Mouse (Mus musculus): ENCODE measurements around the gene Coq6. TPM values are rescaled to one million over a fixed set of nuclear protein-coding genes. Genes with fewer than 3 reads are reported as not detected.

Gene Coq6
- total RNA-seq, 2 experiments from 2014 or later = 110 to 112 TPM

- DNase-seq = no peak
These were observed 32.4 kb downstream of the Coq6 start for GRCm38 (mm10) chr12:84393847-84394246.

- no peak for DNase-seq
These were observed 35.7 kb downstream of the Coq6 start for GRCm38 (mm10) chr12:84396947-84397679.

DNA sequence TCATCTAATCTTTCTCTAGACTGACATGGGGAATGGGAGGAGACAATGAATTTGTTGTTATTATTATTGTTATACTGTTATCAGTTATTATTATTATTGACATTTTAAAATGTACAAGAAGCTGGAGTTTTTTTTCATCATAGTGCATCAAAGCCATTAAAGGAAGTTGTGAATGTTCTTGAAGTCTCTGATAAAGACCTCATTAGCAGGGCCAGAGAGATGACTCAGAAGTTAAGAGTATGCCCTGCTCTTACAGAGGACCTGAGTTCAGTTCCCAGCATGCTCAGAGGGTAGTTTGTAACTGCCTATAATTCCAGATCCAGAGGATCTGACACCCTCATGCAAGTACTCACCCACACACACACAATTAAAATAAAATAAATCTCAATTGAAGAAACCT is 36.2 kb downstream of the Coq6 start:
- no peak for DNase-seq

- no peak for DNase-seq
These were observed 37.2 kb downstream of the Coq6 start for GRCm38 (mm10) chr12:84398629-84399028.

GRCm38 (mm10) chr12:84399135-84399534 is 37.7 kb downstream of the Coq6 start:
- DNase-seq = no peak

- DNase-seq = no peak
These were observed 38.2 kb downstream of the Coq6 start for GRCm38 (mm10) chr12:84399663-84400062.

DNA sequence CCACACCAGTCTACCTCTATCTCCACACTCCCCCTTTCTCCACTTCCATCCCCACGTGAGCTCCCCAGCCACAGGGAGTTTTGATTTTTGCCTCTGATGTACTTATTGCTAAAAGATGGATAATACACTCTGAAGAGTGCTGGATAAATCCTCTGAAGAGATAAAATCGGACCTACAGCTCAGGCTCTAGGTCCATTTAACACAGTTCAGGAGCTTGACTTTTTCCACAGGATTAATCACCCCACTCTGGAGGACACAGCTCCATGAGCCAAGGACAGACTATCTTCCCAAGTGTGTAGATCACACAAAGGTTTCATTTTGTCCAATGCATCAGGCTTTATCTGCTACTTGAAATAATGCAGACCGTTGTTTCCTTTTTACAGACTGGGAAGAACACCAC is 38.6 kb downstream of the Coq6 start:
- no peak for DNase-seq

GRCm38 (mm10) chr12:84400653-84401052 is 39.2 kb downstream of the Coq6 start:
- DNase-seq = no peak

DNA sequence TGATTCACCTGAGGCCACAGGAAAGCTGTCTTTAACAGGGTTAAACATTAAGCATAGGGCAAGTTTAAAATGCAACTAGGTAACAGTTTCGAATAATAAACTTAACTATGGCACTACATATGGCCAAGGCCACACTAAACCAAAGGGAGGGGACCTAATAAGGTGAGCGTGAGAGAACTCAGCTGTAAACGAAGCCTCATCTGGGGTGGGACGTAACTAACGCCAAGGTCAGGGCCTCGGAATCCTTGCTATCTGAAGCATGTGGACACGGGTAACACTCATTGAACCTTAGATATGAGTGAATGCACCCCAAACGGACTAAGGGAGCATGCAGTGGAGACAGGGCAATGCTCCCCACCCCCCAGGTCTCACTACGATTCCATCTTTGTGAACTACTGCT is 41.5 kb downstream of the Coq6 start:
- DNase-seq = no peak

- no peak for DNase-seq
These were observed 43.1 kb downstream of the Coq6 start for GRCm38 (mm10) chr12:84404541-84404940.

DNA sequence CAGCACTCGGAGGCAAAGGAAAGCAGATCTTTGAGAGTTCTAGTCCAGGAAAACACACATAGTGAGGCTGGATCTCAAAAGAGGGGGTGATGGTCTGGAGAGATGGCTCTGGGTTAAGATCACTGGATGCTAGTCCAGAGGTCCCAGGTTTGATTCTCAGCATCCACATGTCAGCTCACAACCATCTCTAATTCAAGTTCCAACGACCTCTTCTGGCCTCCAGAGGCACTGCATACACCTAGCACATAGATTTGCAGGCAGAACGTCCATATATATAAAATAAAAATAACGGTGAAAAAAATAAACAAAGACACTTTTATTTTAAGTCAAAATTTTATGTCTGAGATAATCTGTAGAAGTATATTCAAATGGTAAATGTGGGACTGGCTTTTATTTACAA is 45.8 kb downstream of the Coq6 start:
- DNase-seq = no peak

DNA sequence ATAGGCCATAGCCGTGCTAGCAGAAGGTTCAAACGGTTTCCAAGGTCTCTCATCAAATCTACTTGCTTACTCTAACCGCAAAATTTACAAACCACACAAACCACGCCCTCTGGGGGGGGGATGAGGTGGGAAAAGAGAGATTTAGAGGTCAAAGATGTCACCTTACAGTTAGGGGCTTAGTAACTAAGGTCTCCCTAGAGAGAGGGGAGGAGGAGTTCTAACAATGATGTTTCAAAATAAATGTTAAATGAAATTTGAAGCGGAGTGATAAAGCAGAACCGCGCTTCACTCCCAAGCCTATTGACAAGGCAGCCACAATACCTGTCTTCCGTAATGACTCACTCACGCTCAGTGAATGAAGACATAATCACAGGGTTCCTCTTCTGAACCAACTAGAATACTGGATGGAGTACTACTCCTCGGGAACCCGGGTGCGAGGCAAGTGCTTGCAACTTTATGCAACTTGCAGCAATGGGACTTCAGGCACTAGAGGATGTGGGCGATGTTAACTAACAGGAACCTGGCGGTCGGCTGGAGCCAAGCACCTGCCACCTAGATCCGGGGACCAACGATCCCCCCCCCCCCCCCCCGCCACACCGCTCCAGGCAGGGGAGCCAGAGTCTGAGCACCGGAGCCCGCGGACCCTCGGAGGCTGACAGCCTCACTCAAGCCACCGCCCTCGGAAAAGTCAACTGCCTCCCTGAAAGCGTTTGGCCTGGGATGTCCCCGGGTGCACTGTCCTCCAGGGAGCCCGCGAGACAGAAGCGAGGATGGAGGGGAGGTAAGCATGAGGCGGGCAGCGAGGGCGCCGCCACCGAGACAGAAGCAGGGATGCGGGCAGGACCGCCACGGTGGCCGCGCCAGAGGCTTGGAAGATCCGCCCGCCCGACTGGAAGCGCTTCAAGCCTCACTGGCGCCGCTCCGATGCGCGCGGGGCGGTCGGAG is 46.7 kb downstream of the Coq6 start:
- DNase-seq = peak in 1 of 2 experiments; percentile 22

DNA sequence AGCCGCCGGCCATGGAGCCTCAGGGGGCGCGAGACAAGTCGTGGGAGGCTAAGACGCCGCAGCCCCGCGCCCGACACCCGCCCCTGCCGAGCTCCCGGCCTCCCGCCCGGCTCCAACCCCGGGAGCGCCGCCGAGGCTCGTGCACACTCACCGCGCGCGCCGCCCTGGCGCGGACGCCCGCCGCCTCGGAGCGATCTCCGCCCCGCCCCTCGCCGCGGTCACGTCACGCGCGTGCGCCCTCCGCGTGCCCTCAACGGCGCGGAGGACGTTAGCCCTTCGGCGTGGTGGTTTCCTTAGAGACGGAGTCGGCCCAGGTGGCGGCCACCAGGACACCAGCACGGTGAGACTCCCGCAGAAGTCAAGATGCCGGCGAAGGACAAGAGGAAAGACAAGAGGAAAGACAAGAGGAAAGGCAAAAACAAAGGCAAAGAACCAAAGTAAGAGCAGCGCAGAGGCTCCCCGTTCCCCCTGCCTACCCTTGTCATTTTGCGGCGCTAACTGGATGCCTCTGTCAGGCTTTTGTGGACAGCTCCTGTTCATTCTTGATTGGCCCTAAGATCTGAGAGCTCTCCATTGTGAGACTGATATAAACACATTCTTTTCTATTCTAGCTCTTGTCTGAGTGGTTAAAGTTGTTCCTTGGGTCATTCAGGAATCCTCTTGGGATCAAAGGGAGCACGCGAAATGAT is 47.5 kb downstream of the Coq6 start, which contains the start of the genes Entpd5 and Bbof1:
Gene Entpd5, minus strand, starts transcription at position 211 of the 689 bp plus-strand sequence.
Gene Bbof1, plus strand, starts transcription at position 253 of the 689 bp plus-strand sequence.
- DNase-seq = peak; percentile 93 to 94

DNA sequence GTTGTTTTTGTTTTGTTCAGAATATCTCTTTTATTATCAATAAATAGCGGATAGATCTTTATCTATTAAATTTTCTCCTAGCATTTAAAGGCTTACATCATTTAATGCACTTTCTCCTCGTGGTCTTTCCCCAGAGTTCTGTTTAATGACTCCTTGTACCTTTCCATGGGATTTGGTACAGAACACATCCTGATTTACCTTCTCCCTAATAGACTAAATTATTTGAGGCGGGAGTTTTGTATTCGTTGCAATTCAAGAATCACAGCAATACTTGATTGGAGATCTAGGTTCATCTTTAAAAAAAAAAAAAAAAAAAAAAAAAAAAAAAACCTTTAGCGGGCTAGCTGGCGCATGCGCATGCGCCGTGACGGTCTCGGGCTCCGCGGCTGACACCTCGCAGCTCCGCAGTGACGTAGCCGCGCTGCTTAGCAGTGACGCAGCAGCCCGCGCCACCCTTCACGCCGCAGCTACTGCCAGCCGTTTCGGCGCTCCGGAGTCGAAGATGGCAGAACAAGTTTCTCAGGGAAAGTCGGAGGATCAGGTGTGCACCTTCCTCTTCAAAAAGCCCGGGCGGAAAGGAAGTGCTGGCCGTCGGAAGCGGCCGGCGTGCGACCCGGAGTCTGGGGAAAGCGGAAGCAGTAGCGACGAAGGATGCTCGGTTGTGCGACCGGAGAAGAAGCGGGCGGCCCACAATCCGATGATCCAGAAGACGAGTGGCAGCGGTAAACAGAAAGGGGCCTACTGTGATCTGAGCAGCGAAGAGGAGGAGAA is 55.6 kb downstream of the Coq6 start, which contains the start of gene Rnf113a2:
Gene Rnf113a2, plus strand, starts transcription at position 363 of the 771 bp plus-strand sequence.
- DNase-seq = peak; percentile 85 to 87

DNA sequence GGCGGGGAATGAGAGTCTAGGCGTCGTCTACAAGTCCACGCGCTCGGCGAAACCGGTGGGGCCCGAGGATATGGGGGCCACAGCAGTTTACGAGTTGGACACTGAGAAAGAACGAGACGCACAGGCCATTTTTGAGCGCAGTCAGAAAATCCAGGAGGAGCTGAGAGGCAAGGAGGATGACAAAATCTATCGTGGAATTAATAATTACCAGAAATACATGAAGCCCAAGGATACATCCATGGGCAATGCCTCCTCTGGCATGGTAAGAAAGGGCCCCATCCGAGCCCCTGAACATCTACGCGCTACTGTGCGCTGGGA is 56.1 kb downstream of the Coq6 start:
- DNase-seq = no peak

Other genes with a start within 250 kb of the Coq6 start
- gene Dnal1, start 247.3 kb upstream of the Coq6 start, total RNA-seq (2021) = 1 to 10 TPM; 6.6 to 6.9 TPM
- gene Pnma1, start 213.2 kb upstream of the Coq6 start, total RNA-seq (2021) = under 1 TPM in 1 of 2 experiments, not detected in 1; 0.22 TPM
- gene Elmsan1, start 142.8 kb upstream of the Coq6 start, total RNA-seq (2021) = 10 to 100 TPM; 10.5 to 13.3 TPM
- gene Ptgr2, start 76.4 kb upstream of the Coq6 start, total RNA-seq (2021) = 100 to 1,000 TPM; 234 to 244 TPM
- 10 to 100 TPM; 22.5 to 24.7 TPM for gene Zfp410, start 44.8 kb upstream of the Coq6 start, total RNA-seq (2021)
- gene Fam161b, start 176 bp downstream of the Coq6 start, total RNA-seq (2021) = 1 to 10 TPM; 8.8 to 9.2 TPM
- gene Entpd5, start 47.4 kb downstream of the Coq6 start, total RNA-seq (2021) = 10 to 100 TPM; 74.0 to 80.2 TPM
- gene Bbof1, start 47.4 kb downstream of the Coq6 start, total RNA-seq (2021) = 1 to 10 TPM; 1.4 to 1.5 TPM
- 10 to 100 TPM in 1 of 2 experiments, 1 to 10 TPM in 1; 9.7 to 10.5 TPM for gene Rnf113a2, start 55.5 kb downstream of the Coq6 start, total RNA-seq (2021)
- 100 to 1,000 TPM; 223 to 267 TPM for gene Aldh6a1, start 89.3 kb downstream of the Coq6 start, total RNA-seq (2021)
- 10 to 100 TPM in 1 of 2 experiments, 1 to 10 TPM in 1; 9.9 to 12.0 TPM for gene Lin52, start 89.8 kb downstream of the Coq6 start, total RNA-seq (2021)
- not detected for gene Vsx2, start 208.1 kb downstream of the Coq6 start, total RNA-seq (2021)

Data from heart, adult 18-20 months (tissue).